Mouse (Mus musculus) CD4-positive, CD25-positive, alpha-beta regulatory T cell, adult 2 months (primary cell): Measurements from ENCODE around the gene Rnf114.
A peak's percentile ranks its signal among the peaks of the same experiment; 100 is the strongest.

Experiments
- DNase-seq: peaks from one replicate; pipeline ENCODE4 v3.0.0-alpha.2; 2012; ENCODE audit warnings: low read depth, low spot score

Gene Rnf114

GRCm38 (mm10) chr2:167539536-167540476 is 47.4 kb downstream of the Rnf114 start:
- DNase-seq, result no peak

- no peak for DNase-seq
Observed at GRCm38 (mm10) chr2:167540477-167541110, 48.1 kb downstream of the Rnf114 start.

- no peak for DNase-seq
Observed at GRCm38 (mm10) chr2:167541324-167541723, 48.9 kb downstream of the Rnf114 start.

- no peak for DNase-seq
Observed at GRCm38 (mm10) chr2:167541761-167542160, 49.3 kb downstream of the Rnf114 start.

- DNase-seq, result no peak
Observed at GRCm38 (mm10) chr2:167542361-167542760, 49.9 kb downstream of the Rnf114 start.

GRCm38 (mm10) chr2:167543121-167544003 is 50.9 kb downstream of the Rnf114 start:
- DNase-seq, result no peak

- DNase-seq, result no peak
Observed at GRCm38 (mm10) chr2:167544004-167544356, 51.5 kb downstream of the Rnf114 start.

GRCm38 (mm10) chr2:167544456-167544855 is 52.0 kb downstream of the Rnf114 start:
- no peak for DNase-seq

GRCm38 (mm10) chr2:167546447-167547195 is 54.2 kb downstream of the Rnf114 start:
- no peak for DNase-seq

GRCm38 (mm10) chr2:167547444-167547843 is 55.0 kb downstream of the Rnf114 start:
- DNase-seq, result no peak

- DNase-seq, result no peak
Observed at GRCm38 (mm10) chr2:167548961-167549360, 56.5 kb downstream of the Rnf114 start.

- DNase-seq, result no peak
Observed at GRCm38 (mm10) chr2:167550341-167550854, 58.0 kb downstream of the Rnf114 start.

GRCm38 (mm10) chr2:167551342-167551920 is 59.0 kb downstream of the Rnf114 start:
- DNase-seq, result no peak

- DNase-seq, result no peak
Observed at GRCm38 (mm10) chr2:167552292-167552691, 59.8 kb downstream of the Rnf114 start.

GRCm38 (mm10) chr2:167552927-167553402 is 60.5 kb downstream of the Rnf114 start:
- DNase-seq, result no peak

GRCm38 (mm10) chr2:167555766-167556165 is 63.3 kb downstream of the Rnf114 start:
- peak; percentile 20 for DNase-seq

- DNase-seq, result no peak
Observed at GRCm38 (mm10) chr2:167559413-167559812, 67.0 kb downstream of the Rnf114 start.

- no peak for DNase-seq
Observed at GRCm38 (mm10) chr2:167562101-167562500, 69.7 kb downstream of the Rnf114 start.

- DNase-seq, result no peak
Observed at GRCm38 (mm10) chr2:167563035-167563434, 70.6 kb downstream of the Rnf114 start.

- no peak for DNase-seq
Observed at GRCm38 (mm10) chr2:167563703-167564102, 71.3 kb downstream of the Rnf114 start.
